Mouse (Mus musculus): ENCODE results near the gene Yju2. TPM values are rescaled to one million over a fixed set of nuclear protein-coding genes. Genes with fewer than 3 reads are reported as not detected.
A peak's percentile ranks its signal among the peaks of the same experiment; 100 is the strongest.

Gene Yju2
- total and polyA plus RNA-seq, 3 experiments: 10.7 to 14.4 (median 12.9) TPM

GRCm38 (mm10) chr17:55952447-55953027 lies 6.4 kb upstream of the Yju2 start, which contains the start of gene Ebi3:
Gene Ebi3 (plus strand): TSS chr17:55952640.
- peak within 1 kb of the TSS; percentile 97 for H3K27ac ChIP-seq (ENCODE audit: insufficient read depth, low read depth)
- H3K79me2 ChIP-seq (replicated peaks; ENCODE audit: control insufficient read depth, extremely low read depth, insufficient read depth, poor library complexity, severe bottlenecking): peaks cover 32% of the 10 kb centered on the region
- no peaks in the 10 kb centered on the region for H3K27me3 ChIP-seq (replicated peaks)
- TF ChIP-seq MYC (IDR thresholded peaks at IDR 0.05; ENCODE audit: low read depth, low read length) (no peak), TCF12 (IDR thresholded peaks at IDR 0.05; ENCODE audit: low read depth, low read length) (peak; percentile 96), NELFE (IDR thresholded peaks at IDR 0.05; ENCODE audit: low read depth, low read length) (peak; percentile 73; the same call in 1 of the 2 replicates), ELF1 (IDR thresholded peaks at IDR 0.05; ENCODE audit: low read depth, low read length) (peak; percentile 59; the same call in 1 of the 2 replicates), POLR2AphosphoS2 (IDR thresholded peaks at IDR 0.05; ENCODE audit: low read depth, low read length) (peak; percentile 64; the same call in 1 of the 2 replicates), USF1 (IDR thresholded peaks at IDR 0.05; ENCODE audit: low read depth, low read length) (no peak), ZMIZ1 (IDR thresholded peaks at IDR 0.05; ENCODE audit: low read depth, low read length) (peak; percentile 84; the same call in 1 of the 2 replicates), JUN (IDR thresholded peaks at IDR 0.05; ENCODE audit: insufficient read depth, low read depth, low read length) (no peak), HCFC1 (IDR thresholded peaks at IDR 0.05; ENCODE audit: low read depth, low read length) (peak; percentile 43), KAT2A (IDR thresholded peaks at IDR 0.05; ENCODE audit: insufficient replicate concordance, low read length) (no peak), SMC3 (IDR thresholded peaks at IDR 0.05; ENCODE audit: low read depth, low read length) (no peak), CTCF (conservative IDR thresholded peaks at IDR 0.05 in 1 of 2, IDR thresholded peaks at IDR 0.05 in 1 of 2; ENCODE audit: low read depth in 2 of 2, low read length in 2 of 2) (no peak), CHD1 (IDR thresholded peaks at IDR 0.05; ENCODE audit: low read depth, low read length) (no peak), TBP (conservative IDR thresholded peaks at IDR 0.05; ENCODE audit: low read depth, low read length) (no peak; the same call in 1 of the 2 replicates), MAX (IDR thresholded peaks at IDR 0.05; ENCODE audit: low read length) (no peak), CHD2 (IDR thresholded peaks at IDR 0.05; ENCODE audit: low read length) (peak; percentile 58; the same call in 1 of the 2 replicates), MAZ (IDR thresholded peaks at IDR 0.05; ENCODE audit: low read depth, low read length) (peak; percentile 64; the same call in 1 of the 2 replicates), RAD21 (IDR thresholded peaks at IDR 0.05; ENCODE audit: low read depth, low read length) (no peak; the same call in 1 of the 2 replicates), UBTF (IDR thresholded peaks at IDR 0.05; ENCODE audit: low read depth, low read length) (no peak), ETS1 (conservative IDR thresholded peaks at IDR 0.05; ENCODE audit: low read depth, low read length) (peak; percentile 90), MEF2A (IDR thresholded peaks at IDR 0.05; ENCODE audit: borderline replicate concordance, low read depth, low read length) (peak; percentile 83), POLR2A (IDR thresholded peaks at IDR 0.05; ENCODE audit: low read depth, low read length) (peak; percentile 64), PAX5 (IDR thresholded peaks at IDR 0.05; ENCODE audit: low read length) (no peak), IRF4 (IDR thresholded peaks at IDR 0.05; ENCODE audit: low read depth, low read length) (peak; percentile 91), MAFK (IDR thresholded peaks at IDR 0.05; ENCODE audit: insufficient replicate concordance, low read length) (0 out of 2 replicates have a peak, but pooled peaks have one; percentile 2), MXI1 (IDR thresholded peaks at IDR 0.05; ENCODE audit: low read depth, low read length) (peak; percentile 70; the same call in 1 of the 2 replicates), ZNF384 (IDR thresholded peaks at IDR 0.05; ENCODE audit: low read depth, low read length) (no peak), ZC3H11A (IDR thresholded peaks at IDR 0.05; ENCODE audit: low read depth, low read length) (no peak), RCOR1 (conservative IDR thresholded peaks at IDR 0.05; ENCODE audit: low read depth, low read length) (no peak), BHLHE40 (IDR thresholded peaks at IDR 0.05; ENCODE audit: low read depth, low read length) (peak; percentile 73), ZKSCAN1 (IDR thresholded peaks at IDR 0.05; ENCODE audit: borderline replicate concordance, low read depth, low read length) (no peak), E2F4 (IDR thresholded peaks at IDR 0.05; ENCODE audit: insufficient replicate concordance, low read depth, low read length) (no peak), NRF1 (IDR thresholded peaks at IDR 0.05; ENCODE audit: low read depth, low read length) (peak; percentile 40; the same call in 1 of the 2 replicates), JUND (conservative IDR thresholded peaks at IDR 0.05; ENCODE audit: low read depth, low read length) (no peak), SIN3A (IDR thresholded peaks at IDR 0.05; ENCODE audit: low read length) (peak; percentile 91), EP300 (IDR thresholded peaks at IDR 0.05; ENCODE audit: low read length) (peak; percentile 94)
- peaks cover 36 to 65% of the 10 kb centered on the region in 2 experiments for H3K4me1 ChIP-seq (ENCODE audit: control insufficient read depth in 1 of 2, insufficient read depth in 2 of 2)
- peaks cover 27 to 34% of the 10 kb centered on the region in 2 experiments for H3K36me3 ChIP-seq (replicated peaks in 1 of 2; ENCODE audit: control insufficient read depth in 1 of 2, insufficient read depth in 1 of 2, low read length in 1 of 2)
- peak within 1 kb of the TSS; percentile 68 to 75 (median 72) for H3K4me3 ChIP-seq (replicated peaks in 1 of 3; ENCODE audit: low read depth in 2 of 3, low read length in 2 of 3, poor library complexity in 1 of 3)
- peak; percentile 85 for DNase-seq (ENCODE audit: extremely low read depth)
- H3K9ac ChIP-seq (ENCODE audit: insufficient read depth, low read depth): peak within 1 kb of the TSS; percentile 69
- in situ Hi-C loops (cut with MboI; ENCODE audit: low pct_ligation_motif_present, low pct_unique_long_range_greater_than_20kb, low sequenced_read_pairs) (loop anchor here (10.0 kb wide), 1 partner anchor 58 kb away; the partner anchor contains the start of gene Zfp959), dilution Hi-C loops (cut with MboI; ENCODE audit: extremely low pct_ligation_motif_present, extremely low pct_unique_long_range_greater_than_20kb, low sequenced_read_pairs) (no loop called here)
- peak within 1 kb of the TSS; percentile 42 for H3K4me2 ChIP-seq (ENCODE audit: insufficient read depth, low read depth, poor library complexity, severe bottlenecking)
- no peaks in the 10 kb centered on the region for H3K9me3 ChIP-seq (replicated peaks; ENCODE audit: low read length)
